Mouse (Mus musculus): ENCODE data around the gene Txndc5.
A peak's percentile ranks its signal among the peaks of the same experiment; 100 is the strongest.

Txndc5 gene

DNA sequence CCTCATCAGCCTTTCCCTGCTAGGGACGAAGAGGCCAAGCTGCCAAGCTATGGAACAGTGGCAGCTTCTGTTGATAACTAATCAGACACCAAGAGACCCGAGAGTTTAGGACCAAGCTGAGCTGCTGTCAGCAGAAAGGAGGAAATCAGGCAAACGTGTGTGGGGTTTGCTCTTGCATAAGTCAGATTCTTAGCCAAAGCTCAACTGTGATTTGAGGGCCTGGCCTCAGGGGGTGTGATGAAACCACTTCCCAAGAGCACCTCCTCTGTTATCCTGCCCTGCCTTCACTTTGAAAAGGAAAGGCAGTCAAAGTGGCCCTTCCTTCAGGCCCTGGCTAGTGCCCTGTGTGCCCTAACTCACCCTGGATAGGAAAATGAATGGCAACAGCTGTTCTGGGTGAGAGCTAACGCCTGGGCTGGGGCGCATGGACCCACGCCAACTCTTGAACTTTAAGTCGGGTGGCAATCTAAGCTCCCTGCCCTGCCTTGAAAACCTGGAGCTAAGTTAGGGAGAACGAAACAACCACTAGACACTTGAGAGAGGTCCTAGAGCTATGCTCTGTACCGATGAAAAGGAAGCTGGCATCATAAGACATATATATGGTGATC, at the start of gene Txndc5:
Gene Txndc5, minus strand, starts transcription at position 138 of the 608 bp plus-strand sequence.
- DNase-seq (ENCODE audit: low read depth, low spot score): no peak

DNA sequence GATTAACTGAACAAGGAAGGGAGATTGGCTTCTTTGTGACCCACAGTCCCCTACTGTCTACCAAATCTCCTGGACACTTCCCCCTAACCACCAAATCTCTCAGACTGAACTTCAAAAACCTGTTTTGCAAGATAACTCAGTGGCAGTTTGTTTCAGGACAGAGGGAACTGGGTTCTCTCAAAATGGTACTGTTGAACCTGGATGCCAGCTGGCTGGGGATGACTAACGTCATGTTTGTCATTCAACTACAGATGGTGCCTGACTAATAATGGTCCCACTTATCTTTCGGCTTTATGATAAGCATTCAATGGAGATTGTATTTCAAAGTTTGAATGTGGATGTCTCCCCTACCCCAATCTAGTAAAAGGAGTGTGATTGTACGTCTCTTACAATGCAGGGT, 46.0 kb upstream of the Txndc5 start:
- DNase-seq (ENCODE audit: low read depth, low spot score): no peak

DNA sequence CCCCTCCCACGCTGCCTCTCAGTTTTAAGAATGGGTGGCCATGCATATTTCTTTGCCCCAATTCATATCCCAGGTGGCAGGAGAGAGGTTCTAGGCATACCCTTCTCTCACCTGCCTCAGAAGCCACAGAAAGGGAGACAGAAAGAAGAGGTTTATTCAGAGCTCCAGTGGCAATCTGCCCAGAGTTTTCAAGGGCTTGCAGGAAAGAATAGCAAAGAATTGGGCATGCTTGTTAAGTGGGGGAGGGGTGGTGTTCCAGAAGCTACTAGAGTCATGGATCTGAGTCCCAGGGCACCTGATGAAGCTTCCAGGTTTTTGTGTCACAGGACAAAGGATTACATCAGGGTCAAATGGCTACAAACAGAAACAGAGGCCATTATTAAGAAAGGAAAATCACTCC, 44.7 kb upstream of the Txndc5 start:
- no peak for DNase-seq (ENCODE audit: low read depth, low spot score)

DNA sequence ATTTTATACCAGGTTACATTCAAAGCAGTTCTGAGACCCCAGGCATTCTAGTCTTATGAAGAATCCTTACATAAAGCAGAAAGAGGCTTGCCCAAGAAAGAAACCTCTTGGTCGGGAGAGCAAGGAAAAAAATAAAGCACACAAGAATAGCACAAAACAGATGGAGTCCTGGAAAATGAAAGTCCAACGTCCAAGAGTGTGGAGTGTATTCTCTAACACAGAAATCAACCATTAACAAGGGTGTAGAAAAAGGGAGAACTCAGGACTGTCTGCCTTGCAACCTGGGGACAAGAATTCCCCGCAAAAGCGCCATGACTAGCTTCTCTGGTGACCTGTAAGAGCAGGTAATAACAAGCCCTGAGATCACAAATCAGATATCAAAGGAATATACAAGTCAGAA, 36.6 kb upstream of the Txndc5 start:
- no peak for DNase-seq (ENCODE audit: low read depth, low spot score)

DNA sequence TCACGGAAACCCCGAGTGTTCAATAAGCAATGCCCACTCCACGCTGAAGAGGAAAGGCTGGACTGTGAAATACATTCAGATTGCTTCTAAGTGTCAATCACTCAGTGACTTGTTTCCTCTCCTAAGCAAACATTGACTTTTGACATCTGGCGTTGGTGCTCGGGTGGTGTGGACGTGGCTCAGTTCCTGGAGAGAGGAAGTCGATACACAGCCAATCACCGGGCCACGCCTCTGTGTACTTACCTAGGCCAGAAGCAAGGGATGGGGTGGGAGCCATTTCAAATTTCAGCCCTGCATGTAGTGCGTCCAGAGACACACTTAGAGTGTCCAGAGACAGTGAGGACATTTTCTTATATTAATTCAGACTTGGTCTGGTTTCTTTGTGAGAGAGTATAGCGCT, 26.0 kb upstream of the Txndc5 start:
- DNase-seq (ENCODE audit: low read depth, low spot score): peak; percentile 16

DNA sequence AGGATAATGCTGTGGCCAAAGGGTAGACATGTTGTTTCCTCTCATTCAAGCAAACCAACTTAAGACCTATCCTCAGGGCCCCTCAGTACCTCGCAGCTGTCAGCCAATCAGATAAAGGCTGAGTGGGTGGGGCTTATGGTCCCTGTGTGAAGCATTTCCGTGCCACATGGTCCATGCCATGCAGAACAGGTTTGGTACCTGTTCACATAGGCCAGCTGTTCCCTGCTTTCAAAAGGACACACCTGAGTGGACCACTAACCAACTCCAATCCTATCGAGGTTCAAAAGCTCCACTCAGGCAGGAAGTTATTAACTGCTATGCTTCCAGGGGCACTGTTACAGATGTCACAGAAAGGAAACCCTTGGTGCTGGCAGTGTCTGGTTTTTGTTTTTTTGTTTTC, 25.6 kb upstream of the Txndc5 start:
- DNase-seq (ENCODE audit: low read depth, low spot score): peak; percentile 39

DNA sequence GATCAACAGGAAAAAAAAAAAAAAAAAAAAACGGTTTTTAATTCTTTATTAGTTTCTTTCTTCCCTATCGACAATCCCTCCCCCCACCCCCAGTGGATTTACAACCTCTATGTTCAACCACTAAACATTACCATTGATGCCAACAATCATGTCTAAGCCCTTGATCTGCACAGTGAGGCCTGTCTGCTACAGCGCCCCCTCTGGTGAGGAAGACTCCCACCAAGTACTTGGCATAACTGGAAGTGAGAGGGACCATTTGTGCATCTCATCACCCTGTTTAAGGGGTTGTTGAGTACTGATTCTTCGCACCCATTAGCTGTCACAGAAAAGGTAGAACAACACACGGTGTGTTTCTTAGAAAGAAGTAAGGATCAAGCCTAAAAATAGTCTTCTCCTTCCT, 20.1 kb upstream of the Txndc5 start:
- DNase-seq (ENCODE audit: low read depth, low spot score): peak; percentile 71

DNA sequence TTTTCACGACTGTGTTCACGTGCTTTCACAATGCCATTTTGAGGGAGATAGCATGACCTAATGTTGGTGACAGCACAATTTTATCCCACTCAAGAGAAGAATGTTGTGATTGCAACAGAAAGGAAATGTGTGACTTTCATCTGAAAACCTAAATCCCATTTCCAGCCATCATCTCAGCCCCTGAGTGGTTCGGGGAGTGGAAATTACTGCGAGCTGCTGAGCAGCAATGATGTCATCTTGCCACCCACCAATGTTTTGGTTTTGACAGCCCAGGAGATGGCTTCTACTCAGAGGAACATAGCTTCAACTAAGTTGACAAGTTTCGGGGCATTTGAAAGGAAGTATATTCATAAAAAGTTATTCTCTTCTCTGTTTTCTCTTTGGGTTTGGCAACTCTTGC, 19.1 kb upstream of the Txndc5 start:
- DNase-seq (ENCODE audit: low read depth, low spot score): no peak

DNA sequence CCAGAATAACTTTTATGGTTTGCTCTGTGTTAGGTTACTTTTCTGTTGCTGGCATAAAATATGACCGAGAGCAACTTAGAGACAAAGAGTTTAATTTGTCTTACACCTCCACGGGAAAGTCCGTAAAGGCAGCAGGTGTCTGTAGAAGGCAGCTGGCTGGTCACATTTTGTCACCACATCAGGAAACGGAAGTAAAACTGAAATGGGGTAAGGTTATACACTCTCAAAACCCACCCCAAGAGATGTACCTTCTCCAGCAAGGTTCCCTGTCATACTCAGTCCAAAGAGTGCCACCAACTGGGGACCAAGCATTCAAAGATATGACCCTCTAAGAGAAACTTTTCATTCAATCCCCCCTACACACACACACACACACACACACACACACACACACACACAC, 18.1 kb upstream of the Txndc5 start:
- DNase-seq (ENCODE audit: low read depth, low spot score): no peak

DNA sequence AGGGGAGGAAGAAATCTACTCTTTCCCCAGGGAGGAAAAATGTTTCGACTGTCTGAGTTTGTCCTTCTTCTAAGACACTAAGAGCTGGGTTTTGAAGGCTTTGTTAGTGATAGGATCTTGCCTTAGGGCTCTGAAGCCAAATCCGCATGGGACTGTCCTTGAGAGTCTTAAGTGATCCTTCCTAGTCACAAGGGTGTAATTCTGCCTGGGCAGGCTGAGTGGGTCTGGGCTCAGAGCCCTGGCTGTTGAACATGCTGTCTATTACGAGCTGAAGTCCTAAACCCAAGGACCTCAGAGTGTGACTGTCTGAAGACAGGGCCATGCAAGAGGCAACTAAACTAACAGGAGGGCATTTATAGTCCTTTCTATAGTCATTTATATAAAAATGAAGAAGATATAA, 16.8 kb upstream of the Txndc5 start:
- DNase-seq (ENCODE audit: low read depth, low spot score): no peak

DNA sequence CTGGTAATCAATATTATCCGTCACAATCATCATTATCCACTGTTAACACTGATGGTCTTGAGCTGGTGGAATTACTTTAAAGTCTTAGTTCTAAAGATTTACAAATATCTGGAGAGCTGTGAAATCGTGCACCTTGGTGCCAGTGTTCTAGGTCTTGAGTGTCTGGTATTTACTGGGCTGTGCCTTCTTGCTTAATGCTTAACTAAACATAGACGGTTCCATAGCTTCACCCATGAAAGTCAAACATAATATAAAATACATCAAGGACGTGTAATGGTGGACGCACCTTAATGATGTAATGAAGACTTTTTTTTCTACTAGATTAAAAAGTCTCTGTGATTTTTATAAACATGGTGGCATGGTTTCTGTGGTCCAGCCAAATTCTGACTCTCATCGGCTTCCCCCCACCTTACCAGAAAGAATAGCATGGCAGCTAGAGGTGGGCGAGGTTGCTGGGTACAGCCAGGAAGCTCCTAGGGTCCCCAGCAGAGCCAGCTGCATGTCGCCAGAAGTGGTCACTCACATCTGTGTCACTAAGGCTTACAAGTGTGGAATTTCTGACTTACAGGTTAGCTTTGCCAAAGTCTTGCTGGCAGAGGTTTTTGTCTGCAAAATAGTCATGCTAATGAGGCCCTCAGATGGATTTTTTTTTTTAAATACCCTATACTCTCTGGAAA, 16.3 kb upstream of the Txndc5 start:
- no peak for DNase-seq (ENCODE audit: low read depth, low spot score)

DNA sequence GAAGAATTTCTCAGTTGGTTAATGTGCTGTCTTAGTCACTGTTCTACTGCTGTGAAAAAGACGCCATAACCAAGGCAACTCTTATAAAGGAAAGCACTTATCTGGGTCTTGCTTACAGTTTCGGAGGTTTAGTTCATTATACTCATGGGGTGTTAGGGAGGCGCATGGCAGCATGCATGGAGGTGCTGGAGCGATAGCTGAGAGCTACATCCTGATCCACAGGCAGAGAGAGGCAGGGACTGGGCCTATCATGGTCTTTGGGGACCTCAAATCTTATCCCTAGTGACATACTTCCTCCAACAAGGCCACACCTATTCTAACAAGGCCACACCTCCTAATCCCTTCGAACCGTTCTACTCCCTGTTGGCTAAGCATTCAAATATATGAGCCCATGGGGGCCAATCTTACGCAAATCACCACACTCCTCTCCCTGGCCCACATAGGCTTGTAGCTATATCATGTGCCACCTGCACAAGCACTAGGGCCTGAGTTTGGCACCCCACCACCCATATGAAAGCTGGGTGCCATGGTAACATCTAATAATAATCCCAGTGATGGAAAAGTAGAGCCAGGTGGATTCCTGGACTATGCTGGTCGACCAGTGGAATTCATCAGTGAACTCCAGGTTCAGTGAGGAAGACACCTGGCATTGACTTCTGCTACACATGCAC, 15.0 kb upstream of the Txndc5 start:
- no peak for DNase-seq (ENCODE audit: low read depth, low spot score)

DNA sequence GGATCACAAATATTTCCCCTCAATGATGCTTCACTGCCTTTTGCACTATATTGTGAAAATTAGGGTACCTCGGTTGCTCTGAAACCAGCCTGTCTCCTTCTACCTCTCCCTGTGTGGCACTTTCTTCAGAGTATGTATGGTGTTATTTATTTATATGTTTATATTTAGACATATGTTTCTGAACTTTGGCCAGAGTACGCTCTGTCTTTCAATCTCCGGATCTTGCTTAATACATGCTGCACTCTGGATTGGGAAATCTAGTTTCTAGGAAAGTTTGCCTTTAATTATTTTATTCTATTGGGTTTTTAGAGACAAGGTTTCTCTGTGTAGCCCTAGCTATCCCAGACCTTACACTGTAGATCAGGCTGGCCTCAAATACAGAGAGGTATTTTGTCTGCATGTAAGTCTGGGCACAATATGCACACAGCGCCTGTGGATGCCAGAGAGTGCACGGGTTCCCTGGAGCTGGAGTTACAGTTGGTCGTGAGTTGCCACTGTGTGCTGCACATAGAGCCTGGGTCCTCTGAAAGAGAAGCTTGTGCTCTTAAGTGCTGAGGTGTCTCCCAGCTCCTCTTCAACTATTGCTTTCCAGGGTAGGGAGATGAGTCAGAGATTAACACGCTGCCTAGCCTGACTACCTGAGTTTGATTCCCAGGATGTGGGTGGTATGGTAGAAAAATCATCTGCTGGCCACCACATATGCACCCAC, 10.7 kb upstream of the Txndc5 start:
- DNase-seq (ENCODE audit: low read depth, low spot score): no peak

DNA sequence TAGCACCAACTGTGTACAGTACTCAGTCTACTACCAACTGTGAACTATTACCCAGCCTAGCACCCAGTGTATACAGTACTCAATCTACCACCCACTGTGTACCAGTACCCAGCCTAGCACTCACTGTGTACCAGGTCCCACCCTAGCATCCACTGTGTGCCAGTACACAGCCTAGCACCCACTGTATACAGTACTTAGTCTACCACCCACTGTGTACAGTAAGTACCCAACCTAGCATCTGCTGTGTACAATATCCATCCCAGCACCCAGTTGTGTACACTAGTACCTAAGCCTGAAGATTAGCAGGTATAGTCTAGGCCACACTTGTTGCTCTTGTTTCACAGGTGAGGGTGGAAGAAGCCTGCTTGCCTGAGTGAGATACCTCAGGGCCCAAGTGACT, 8.9 kb upstream of the Txndc5 start:
- DNase-seq (ENCODE audit: low read depth, low spot score): no peak

DNA sequence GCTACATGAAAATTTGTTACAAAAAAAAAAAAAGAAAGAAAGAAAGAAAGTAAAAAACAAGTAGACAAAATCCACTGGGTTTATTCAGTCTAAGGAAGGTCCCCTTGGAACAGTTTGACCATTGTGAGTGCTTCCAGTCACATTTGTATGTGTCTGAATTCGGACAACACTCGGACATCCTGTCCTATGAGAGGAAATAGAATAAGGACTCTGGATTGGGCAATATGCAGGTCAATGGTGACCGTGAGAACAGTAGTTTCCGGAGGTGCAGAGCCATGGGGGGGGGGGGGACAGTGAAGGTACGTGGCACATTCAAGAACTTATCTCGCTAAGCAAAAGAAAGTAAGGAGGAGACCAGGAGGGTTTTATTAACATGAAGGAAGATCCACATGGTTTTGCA, 6.1 kb upstream of the Txndc5 start:
- no peak for DNase-seq (ENCODE audit: low read depth, low spot score)

DNA sequence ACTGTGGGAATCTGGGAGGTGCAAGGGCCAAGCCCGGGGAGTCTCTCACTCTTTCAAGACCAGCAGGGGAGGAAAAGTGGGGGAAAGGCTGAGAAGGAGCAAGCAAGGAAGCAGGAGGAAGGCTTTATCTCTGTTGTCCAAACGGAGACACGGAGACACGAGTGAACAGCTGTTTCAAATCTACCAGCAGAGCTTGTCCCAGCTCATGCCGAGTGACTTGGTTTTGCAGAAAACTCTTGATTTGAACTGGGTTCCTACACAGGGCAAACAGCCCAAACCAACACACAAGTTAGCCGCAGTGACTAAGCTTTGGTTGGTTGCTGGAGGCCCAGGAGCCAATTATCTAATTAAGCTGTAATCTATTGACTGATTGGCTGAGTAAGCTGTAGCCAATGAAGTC, 5.4 kb upstream of the Txndc5 start:
- no peak for DNase-seq (ENCODE audit: low read depth, low spot score)

DNA sequence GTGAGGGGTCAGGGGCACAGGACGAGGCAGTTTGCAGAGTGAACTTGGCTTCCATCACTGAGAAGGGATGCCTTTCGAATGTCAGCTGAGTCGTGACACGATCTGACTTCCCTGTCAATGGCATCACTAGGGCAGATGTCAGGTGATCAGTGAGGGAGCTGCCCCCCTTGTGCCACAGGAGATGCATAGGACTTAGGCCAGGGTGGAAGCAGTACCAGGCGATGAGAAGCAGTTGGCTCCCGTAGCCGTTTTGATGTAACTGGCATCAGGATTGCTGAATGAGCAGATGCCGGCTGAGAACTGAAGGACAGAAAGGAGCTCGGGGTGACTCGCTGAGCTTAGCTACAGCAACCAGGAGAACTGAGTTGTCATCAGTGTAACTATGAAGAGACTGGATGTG, 4.8 kb upstream of the Txndc5 start:
- no peak for DNase-seq (ENCODE audit: low read depth, low spot score)

DNA sequence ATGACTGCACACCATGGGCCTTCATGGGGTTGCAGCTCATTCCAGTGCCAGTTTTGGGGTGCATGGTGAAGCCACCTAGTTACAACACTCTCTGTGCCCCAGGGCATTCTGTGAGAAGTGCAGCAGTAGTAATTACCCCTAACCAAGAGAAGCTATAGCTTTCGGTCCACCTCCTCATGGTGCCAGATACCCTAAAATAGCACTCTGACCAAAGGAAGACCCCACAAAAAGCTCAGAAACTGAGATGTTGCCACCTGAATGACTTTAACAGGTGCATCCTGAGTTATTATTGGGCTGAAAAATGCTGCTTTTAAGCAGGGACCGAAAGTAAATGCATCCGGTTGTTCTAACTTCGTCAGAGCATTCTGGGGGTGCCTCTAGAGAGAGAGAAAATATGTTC, 2.9 kb upstream of the Txndc5 start:
- no peak for DNase-seq (ENCODE audit: low read depth, low spot score)

DNA sequence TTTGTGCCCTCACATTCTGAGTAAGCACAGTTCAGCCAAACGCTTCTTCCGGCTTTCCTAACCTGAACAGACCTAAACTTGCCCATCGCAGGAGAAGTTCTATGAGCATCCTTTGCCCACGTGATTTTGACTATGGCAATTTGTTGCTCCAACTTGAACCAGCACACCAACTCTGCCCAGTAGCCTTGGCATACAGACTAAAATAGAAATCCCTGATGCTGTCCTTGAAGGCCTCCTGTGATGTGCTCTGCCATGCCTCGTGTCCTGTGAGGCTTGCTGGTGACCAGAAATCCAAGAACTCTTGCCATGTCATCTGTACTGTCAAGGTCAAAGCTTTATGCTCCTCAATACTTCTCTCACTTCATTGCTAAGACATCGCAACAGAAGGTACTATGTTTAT, 952 bp upstream of the Txndc5 start:
- no peak for DNase-seq (ENCODE audit: low read depth, low spot score)

DNA sequence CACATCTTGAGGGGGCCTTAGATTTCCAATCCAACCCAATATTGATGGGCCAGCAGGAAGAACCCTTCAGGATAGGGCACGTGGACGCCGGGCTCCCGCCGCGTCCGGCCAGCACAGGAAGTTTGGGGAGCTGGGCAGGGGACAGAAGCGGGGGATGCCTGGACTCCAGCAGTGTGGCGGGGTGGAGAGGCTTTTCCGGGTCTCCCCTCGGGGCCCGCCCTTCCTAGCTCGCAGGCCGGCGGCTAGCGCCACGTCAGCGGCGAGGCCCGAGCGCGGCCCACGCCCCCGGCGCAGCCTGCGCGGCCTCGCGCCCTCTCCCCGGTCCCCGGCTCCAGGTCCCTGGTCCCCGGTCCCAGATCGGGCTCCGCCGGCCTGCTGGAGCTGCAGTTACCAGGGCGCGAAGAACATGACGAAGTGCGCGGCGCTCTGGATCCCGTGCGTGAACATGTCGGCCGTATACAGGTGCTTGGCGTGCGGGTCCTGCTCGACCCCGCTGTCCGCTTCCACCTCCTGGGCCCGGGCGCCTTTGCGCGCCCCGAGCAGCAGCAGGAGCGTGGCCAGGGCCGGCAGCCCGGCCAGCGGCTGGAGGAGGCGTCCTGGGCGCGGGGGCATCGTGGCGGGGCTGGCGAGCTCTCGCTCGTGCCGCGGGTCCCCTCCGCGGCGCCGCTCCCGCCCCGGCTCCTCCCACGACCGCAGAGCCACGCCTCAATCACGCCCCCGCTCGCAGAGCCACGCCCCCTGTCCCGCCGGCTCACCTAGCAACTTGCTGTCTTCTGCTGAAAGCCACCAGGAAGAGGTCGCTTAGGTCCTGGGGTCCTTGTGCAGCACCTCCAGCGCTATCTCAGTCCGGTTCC, 600 bp downstream of the Txndc5 start:
- peak; percentile 75 for DNase-seq (ENCODE audit: low read depth, low spot score)

DNA sequence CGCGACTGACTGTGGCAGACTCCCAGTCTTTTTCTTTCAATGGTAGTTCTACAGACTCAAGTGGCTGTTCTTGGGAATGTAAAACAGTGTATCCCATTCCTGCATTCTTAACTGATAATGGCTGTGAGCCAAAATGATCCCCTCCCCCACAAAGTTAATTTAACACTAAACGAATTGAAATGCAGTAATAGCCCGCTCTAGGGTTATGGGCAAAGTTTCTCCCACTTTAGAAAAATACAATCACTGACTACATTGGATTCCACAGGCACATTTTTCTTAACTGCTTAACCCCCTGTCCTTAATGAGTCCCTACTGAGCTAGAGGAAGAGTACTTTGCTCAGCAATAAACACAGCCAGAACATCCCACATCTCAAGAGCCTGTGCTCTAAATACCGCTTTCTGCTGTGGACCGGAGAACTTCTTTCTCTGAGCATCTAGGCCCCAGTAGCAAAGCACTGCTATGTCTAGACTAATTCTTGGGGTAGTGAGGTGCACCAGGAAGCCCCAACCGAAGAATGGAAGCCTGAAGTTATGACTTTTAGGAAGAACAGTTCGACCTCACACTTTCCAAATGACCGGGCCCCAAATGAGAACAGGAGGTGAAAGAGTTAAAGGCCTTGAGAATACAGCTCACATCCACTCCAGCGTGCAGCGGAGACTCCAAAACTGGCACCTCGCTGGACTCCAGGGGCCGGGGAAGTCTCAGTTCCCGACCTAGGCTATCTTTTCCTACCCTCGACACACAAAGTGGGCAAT, 1.4 kb downstream of the Txndc5 start:
- DNase-seq (ENCODE audit: low read depth, low spot score): peak; percentile 53
